In genomic region chr2:3474361-3474805, GRCm38 (mm10) we compare ENCODE assay signal across 8 mouse cellular contexts. TPM values are rescaled to one million over a fixed set of nuclear protein-coding genes. Genes with fewer than 3 reads are reported as not detected.
DNase-seq lines count a peak whose midpoint lies in the region; ATAC-seq lines count a peak whose summit lies in the region.

No protein-coding gene starts in this region.

- peaks cover 2% of the 10 kb centered on the region; the same call in 1 of the 2 replicates for H3K36me3 ChIP-seq in neural tube, embryonic 11.5 days (ENCODE audit: control insufficient read depth, insufficient read depth, low read length)
- peaks cover 6% of the 10 kb centered on the region; the same call in 1 of the 2 replicates for H3K36me3 ChIP-seq in limb, embryonic 12.5 days
- peaks cover 9% of the 10 kb centered on the region; the same call in 1 of the 2 replicates for H3K36me3 ChIP-seq in midbrain, embryonic 14.5 days (ENCODE audit: control insufficient read depth, insufficient read depth, low read length)

- peak overlapping the region; percentile 93 for H3K9ac ChIP-seq in neural tube, embryonic 11.5 days (ENCODE audit: low read length)
- peak overlapping the region; percentile 82 for H3K9ac ChIP-seq in limb, embryonic 12.5 days (replicated peaks)
- peak overlapping the region; percentile 68 for H3K9ac ChIP-seq in midbrain, embryonic 14.5 days (replicated peaks; ENCODE audit: low read length)

- 0 out of 2 replicates have a peak, but pooled peaks cover 2% of the 10 kb centered on the region for H3K9me3 ChIP-seq in neural tube, embryonic 11.5 days (ENCODE audit: control insufficient read depth, low read length)
- H3K9me3 ChIP-seq in limb, embryonic 12.5 days = no peaks in the 10 kb centered on the region
- H3K9me3 ChIP-seq in midbrain, embryonic 14.5 days (ENCODE audit: control insufficient read depth, low read length) = no peaks in the 10 kb centered on the region

- peak; percentile 84 for DNase-seq in neural tube, embryonic 11.5 days (ENCODE audit: low spot score)
- no peak for DNase-seq in neural tube, embryonic 10.5 days (ENCODE audit: extremely low spot score, low spot score)
- peak; percentile 82 for DNase-seq in embryo, embryonic 9.5 days (ENCODE audit: extremely low spot score)
- DNase-seq in kidney, adult 11 months = peak; percentile 38
- peak; percentile 88 for DNase-seq in midbrain, embryonic 14.5 days
- peak; percentile 35 to 61 for DNase-seq in spleen, postnatal 36 days (ENCODE audit: low spot score in 2 of 2)

- ATAC-seq in neural tube, embryonic 11.5 days (ENCODE audit: insufficient read depth, low FRiP score, low TSS enrichment) = peak; percentile 82
- ATAC-seq in granulocyte monocyte progenitor cell, adult 5-6 weeks (replicated peaks; ENCODE audit: poor library complexity, severe bottlenecking) = peak; percentile 30
- ATAC-seq in limb, embryonic 12.5 days (ENCODE audit: insufficient number of reproducible peaks, insufficient read depth, low FRiP score, low TSS enrichment, low read depth) = peak; percentile 81
- peak; percentile 81 for ATAC-seq in midbrain, embryonic 14.5 days (ENCODE audit: low FRiP score, low TSS enrichment)

- peaks cover 7% of the 10 kb centered on the region; the same call in 1 of the 2 replicates for H3K4me1 ChIP-seq in neural tube, embryonic 11.5 days (ENCODE audit: control insufficient read depth, insufficient read depth, low read length)
- peaks cover 16% of the 10 kb centered on the region for H3K4me1 ChIP-seq in limb, embryonic 12.5 days (replicated peaks)
- H3K4me1 ChIP-seq in midbrain, embryonic 14.5 days (ENCODE audit: control insufficient read depth, insufficient read depth, low read length) = peaks cover 12% of the 10 kb centered on the region; the same call in 1 of the 2 replicates

- H3K4me3 ChIP-seq in neural tube, embryonic 11.5 days (ENCODE audit: low read depth, low read length) = peak overlapping the region; percentile 96
- peak overlapping the region; percentile 93 for H3K4me3 ChIP-seq in limb, embryonic 12.5 days (replicated peaks)
- peak overlapping the region; percentile 96 for H3K4me3 ChIP-seq in midbrain, embryonic 14.5 days (replicated peaks; ENCODE audit: low read depth, low read length)

- peak overlapping the region; percentile 90 for H3K27ac ChIP-seq in neural tube, embryonic 11.5 days (ENCODE audit: low read depth, low read length)
- H3K27ac ChIP-seq in limb, embryonic 12.5 days = peak overlapping the region; percentile 94
- H3K27ac ChIP-seq in midbrain, embryonic 14.5 days (replicated peaks; ENCODE audit: low read depth, low read length) = peak overlapping the region; percentile 85

- H3K4me2 ChIP-seq in neural tube, embryonic 11.5 days (ENCODE audit: low read depth) = peak overlapping the region; percentile 64
- H3K4me2 ChIP-seq in limb, embryonic 12.5 days = peak overlapping the region; percentile 68
- peak overlapping the region; percentile 78 for H3K4me2 ChIP-seq in midbrain, embryonic 14.5 days (ENCODE audit: low read length)

- 0% methylated on average over 46 of the region's 46 CpGs for WGBS in neural tube, embryonic 11.5 days
- under 1% methylated on average over 46 of the region's 46 CpGs for WGBS in limb, embryonic 12.5 days
- WGBS in midbrain, embryonic 14.5 days = under 1% methylated on average over 46 of the region's 46 CpGs

- H3K27me3 ChIP-seq in neural tube, embryonic 11.5 days (ENCODE audit: control insufficient read depth, insufficient read depth, low read length) = no peaks in the 10 kb centered on the region
- H3K27me3 ChIP-seq in limb, embryonic 12.5 days = no peaks in the 10 kb centered on the region
- H3K27me3 ChIP-seq in midbrain, embryonic 14.5 days (ENCODE audit: control insufficient read depth, insufficient read depth, low read length) = no peaks in the 10 kb centered on the region

RNA-seq across cellular contexts. Expression of gene Suv39h2, which starts 0.4 kb away (rescaled TPM):
- polyA plus RNA-seq in neural tube, embryonic 11.5 days (2014; fragmentation: Nextera tagmentation; extraction: Ambion mirVana) = 40.7 and 41.5 TPM in 2 replicates
- 11.7 and 14.5 TPM in 2 replicates for total RNA-seq in granulocyte monocyte progenitor cell, adult 5-6 weeks (2014; fragmentation: Nextera tagmentation)
- total RNA-seq in granulocyte monocyte progenitor cell, adult 5-6 weeks (2017) = 16.6 and 24.4 TPM in 2 replicates
- polyA plus RNA-seq in limb, embryonic 12.5 days (2016; fragmentation: Nextera tagmentation; extraction: Ambion mirVana) = 34.2 and 37.9 TPM in 2 replicates
- 9.3 and 13.4 TPM in 2 replicates for polyA plus RNA-seq in midbrain, embryonic 14.5 days (2014; fragmentation: Nextera tagmentation; extraction: Ambion mirVana)

RNA-seq across cellular contexts. Expression of gene Gm45902, which starts 38.2 kb away (rescaled TPM):
- 8.3 and 10.4 TPM in 2 replicates for polyA plus RNA-seq in neural tube, embryonic 11.5 days (2014; fragmentation: Nextera tagmentation; extraction: Ambion mirVana)
- 5.8 and 6.2 TPM in 2 replicates for total RNA-seq in granulocyte monocyte progenitor cell, adult 5-6 weeks (2014; fragmentation: Nextera tagmentation)
- total RNA-seq in granulocyte monocyte progenitor cell, adult 5-6 weeks (2017) = 12.4 and 13.0 TPM in 2 replicates
- 8.2 and 8.4 TPM in 2 replicates for polyA plus RNA-seq in limb, embryonic 12.5 days (2016; fragmentation: Nextera tagmentation; extraction: Ambion mirVana)
- 6.5 and 8.5 TPM in 2 replicates for polyA plus RNA-seq in midbrain, embryonic 14.5 days (2014; fragmentation: Nextera tagmentation; extraction: Ambion mirVana)

RNA-seq across cellular contexts. Expression of gene Hspa14, which starts 38.2 kb away (rescaled TPM):
- 111 and 113 TPM in 2 replicates for polyA plus RNA-seq in neural tube, embryonic 11.5 days (2014; fragmentation: Nextera tagmentation; extraction: Ambion mirVana)
- 83.7 and 88.6 TPM in 2 replicates for total RNA-seq in granulocyte monocyte progenitor cell, adult 5-6 weeks (2014; fragmentation: Nextera tagmentation)
- total RNA-seq in granulocyte monocyte progenitor cell, adult 5-6 weeks (2017) = 155 and 173 TPM in 2 replicates
- polyA plus RNA-seq in limb, embryonic 12.5 days (2016; fragmentation: Nextera tagmentation; extraction: Ambion mirVana) = 116 and 118 TPM in 2 replicates
- 56.2 and 70.6 TPM in 2 replicates for polyA plus RNA-seq in midbrain, embryonic 14.5 days (2014; fragmentation: Nextera tagmentation; extraction: Ambion mirVana)

RNA-seq across cellular contexts. Expression of gene Cdnf, which starts 38.4 kb away (rescaled TPM):
- not detected in 2 replicates for polyA plus RNA-seq in neural tube, embryonic 11.5 days (2014; fragmentation: Nextera tagmentation; extraction: Ambion mirVana)
- not detected in 2 replicates for total RNA-seq in granulocyte monocyte progenitor cell, adult 5-6 weeks (2014; fragmentation: Nextera tagmentation)
- total RNA-seq in granulocyte monocyte progenitor cell, adult 5-6 weeks (2017) = 0.22 and 13.2 TPM in 2 replicates
- polyA plus RNA-seq in limb, embryonic 12.5 days (2016; fragmentation: Nextera tagmentation; extraction: Ambion mirVana) = 0.09 and 0.24 TPM in 2 replicates
- 0.07 and 0.20 TPM in 2 replicates for polyA plus RNA-seq in midbrain, embryonic 14.5 days (2014; fragmentation: Nextera tagmentation; extraction: Ambion mirVana)

RNA-seq across cellular contexts. Expression of gene Dclre1c, which starts 50.5 kb away (rescaled TPM):
- 6.2 and 7.7 TPM in 2 replicates for polyA plus RNA-seq in neural tube, embryonic 11.5 days (2014; fragmentation: Nextera tagmentation; extraction: Ambion mirVana)
- total RNA-seq in granulocyte monocyte progenitor cell, adult 5-6 weeks (2014; fragmentation: Nextera tagmentation) = 12.0 and 27.4 TPM in 2 replicates
- total RNA-seq in granulocyte monocyte progenitor cell, adult 5-6 weeks (2017) = 14.2 and 24.4 TPM in 2 replicates
- polyA plus RNA-seq in limb, embryonic 12.5 days (2016; fragmentation: Nextera tagmentation; extraction: Ambion mirVana) = 6.5 and 7.1 TPM in 2 replicates
- polyA plus RNA-seq in midbrain, embryonic 14.5 days (2014; fragmentation: Nextera tagmentation; extraction: Ambion mirVana) = 7.2 and 9.6 TPM in 2 replicates

Comparison
In these comparisons a context has a peak if more than half of its experiments do, and no peak if none do; other contexts are left out.
1. ATAC-seq: peak in every context shown above with its lines; median percentile 82 in neural tube, embryonic 11.5 days; 81 in limb, embryonic 12.5 days; 81 in midbrain, embryonic 14.5 days; 30 in granulocyte monocyte progenitor cell, adult 5-6 weeks.